Mouse (Mus musculus) MEL (cell line): ENCODE data around the gene Csad.

ENCODE experiments used
- MEF2A ChIP-seq: IDR thresholded peaks from 2 replicates; pipeline ENCODE4 v1.6.1; 2014; ENCODE audit warnings: low read depth, mild to moderate bottlenecking, inconsistent platforms, low read length, improper control_type of control experiment; ENCODE audit not compliant: poor library complexity, insufficient replicate concordance, severe bottlenecking; ENCODE audit errors: extremely low read depth
- TCF12 ChIP-seq: IDR thresholded peaks from 2 replicates; pipeline ENCODE4 v1.6.1; 2014; ENCODE audit warnings: low read depth, mild to moderate bottlenecking, inconsistent platforms, low read length, improper control_type of control experiment, moderate library complexity

DNA sequence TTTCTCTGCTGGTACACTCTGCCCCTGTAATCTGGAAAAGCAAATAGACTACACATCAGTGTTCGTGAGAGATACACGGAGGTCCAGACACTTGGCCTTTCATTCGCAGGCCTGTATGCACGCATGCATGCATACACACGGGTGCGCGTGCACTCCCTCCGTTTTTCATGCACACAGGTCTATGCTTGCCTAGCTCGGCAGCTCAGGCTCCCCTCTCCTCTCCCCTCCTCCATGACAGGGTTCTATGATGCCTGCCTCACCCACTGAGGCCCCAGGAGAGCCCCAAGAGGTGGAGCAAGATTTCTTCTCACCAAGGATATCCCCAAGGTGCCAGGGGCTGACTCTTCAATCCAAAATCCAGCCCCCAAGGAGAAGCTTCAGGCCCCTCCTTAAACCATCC lies 45.4 kb upstream of the Csad start:
- no peak for TF ChIP-seq TCF12
- no peak for TF ChIP-seq MEF2A
